Mouse (Mus musculus) lung, adult 2 months (tissue): ENCODE results near the gene Krtap4-7. TPM values are rescaled to one million over a fixed set of nuclear protein-coding genes. Genes with fewer than 3 reads are reported as not detected.
"Not testable (repeated sequence)": the region's sequence is repeated elsewhere in the genome, so short reads cannot be mapped to it uniquely, and the experiment has no call there.

Experiments used
- DNase-seq: peaks from one replicate; pipeline ENCODE4 v3.0.0; 2022
- H3K4me1 ChIP-seq: fragments of 200-500 bp; 2 replicates; pipeline ENCODE4 v1.6.1; 2011; ENCODE audit warnings: low read length; ENCODE audit not compliant: control insufficient read depth, insufficient read depth
- H3K4me3 ChIP-seq: fragments of 200-500 bp; replicated peaks from 2 replicates; pipeline ENCODE3; 2011; ENCODE audit warnings: low read depth, mild to moderate bottlenecking, control low read depth, low read length; ENCODE audit errors: extremely low read depth
- CTCF ChIP-seq: fragments of 200-500 bp; IDR thresholded peaks from 2 replicates; pipeline ENCODE4 v1.5.1; 2011; ENCODE audit warnings: mild to moderate bottlenecking, low read length, control low read depth; ENCODE audit not compliant: insufficient read depth
- POLR2A ChIP-seq: fragments of 200-500 bp; IDR thresholded peaks from 2 replicates; pipeline ENCODE4 v1.6.1; 2011; ENCODE audit warnings: low read depth, mild to moderate bottlenecking, control low read depth, low read length, borderline replicate concordance; ENCODE audit errors: extremely low read depth
- WGBS: fragments of 180-500 bp; shearing (Covaris S2); methylation state at CpG from one replicate; pipeline ENCODE4 v1.1.7; 2018; 5-methylcytosine and 5-hydroxymethylcytosine counted together
- polyA plus RNA-seq: library from polyadenylated mRNA; depleted of rRNA; stranded (reverse); fragments of >200 nt; gene quantifications from 2 replicates; pipeline ENCODE4 v1.2.3, GENCODE M21; 2012; rRNA removed

The Krtap4-7 gene
- polyA plus RNA-seq: not detected in 2 replicates

DNA sequence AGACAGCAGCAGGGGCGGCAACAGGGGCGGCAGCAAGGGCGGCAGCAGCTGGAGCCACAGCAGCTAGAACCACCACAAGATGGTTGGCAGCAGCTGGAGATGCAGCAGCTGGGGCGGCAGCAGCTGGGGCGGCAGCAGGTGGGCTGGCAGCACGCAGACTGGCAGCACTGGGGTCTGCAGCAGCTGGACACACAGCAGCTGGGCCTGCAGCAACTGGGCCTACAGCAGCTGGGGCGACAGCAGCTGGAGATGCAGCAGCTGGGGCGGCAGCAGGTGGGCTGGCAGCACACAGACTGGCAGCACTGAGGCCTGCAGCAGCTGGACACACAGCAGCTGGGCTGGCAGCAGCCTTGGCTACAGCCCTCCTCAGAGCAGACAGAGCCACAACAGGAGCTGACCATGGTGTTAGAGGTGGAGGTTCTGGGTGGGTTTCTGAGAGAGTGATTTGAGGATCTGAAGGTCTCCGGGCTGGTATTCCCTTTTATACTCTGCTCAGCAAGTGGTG, at the start of gene Krtap4-7:
Gene Krtap4-7 (minus strand): TSS at position 455 of the 505 bp plus-strand sequence.
- not testable (repeated sequence) for H3K4me3 ChIP-seq, H3K4me1 ChIP-seq, DNase-seq
- 84% methylated on average over 9 of the region's 9 CpGs for WGBS

GRCm38 (mm10) chr11:99690463-99690862, 46.6 kb upstream of the Krtap4-7 start, which contains the start of gene Gm14190:
Gm14190 (minus strand) TSS chr11:99690740.
- H3K4me1 ChIP-seq: no peaks in the 10 kb centered on the region
- TF ChIP-seq CTCF (no peak), POLR2A (no peak)
- no peak for DNase-seq
- 69% methylated on average over 1 of the region's 1 CpGs for WGBS
- H3K4me3 ChIP-seq: no peak within 1 kb of the TSS

DNA sequence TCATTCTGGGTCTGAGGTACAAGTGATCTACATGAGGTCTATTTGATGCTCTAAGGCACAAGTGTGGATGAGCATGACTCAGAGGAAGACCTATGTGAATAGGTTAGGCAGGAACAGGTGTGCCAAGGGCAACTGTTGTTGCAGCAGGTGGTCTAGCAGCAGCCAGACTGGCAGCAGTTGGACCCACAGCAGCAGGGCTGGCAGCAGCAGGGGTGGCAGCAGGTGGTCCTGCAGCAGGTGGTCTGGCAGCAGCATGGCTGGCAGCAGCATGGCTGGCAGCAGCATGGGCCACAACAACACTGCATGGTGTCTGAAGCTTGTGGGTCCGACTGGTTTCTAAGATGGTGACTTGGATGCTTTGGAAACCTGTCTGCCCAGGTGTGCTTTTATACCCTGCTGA, 41.3 kb upstream of the Krtap4-7 start:
- not testable (repeated sequence) for H3K4me1 ChIP-seq, DNase-seq, H3K4me3 ChIP-seq
- WGBS: 64% methylated on average over 1 of the region's 1 CpGs

- no peaks in the 10 kb centered on the region for H3K4me1 ChIP-seq
- H3K4me3 ChIP-seq: no peak overlapping the region
- 76% methylated on average over 2 of the region's 2 CpGs for WGBS
- TF ChIP-seq POLR2A (no peak), CTCF (no peak)
- no peak for DNase-seq
Measured at GRCm38 (mm10) chr11:99683481-99683880, 39.6 kb upstream of the Krtap4-7 start.

DNA sequence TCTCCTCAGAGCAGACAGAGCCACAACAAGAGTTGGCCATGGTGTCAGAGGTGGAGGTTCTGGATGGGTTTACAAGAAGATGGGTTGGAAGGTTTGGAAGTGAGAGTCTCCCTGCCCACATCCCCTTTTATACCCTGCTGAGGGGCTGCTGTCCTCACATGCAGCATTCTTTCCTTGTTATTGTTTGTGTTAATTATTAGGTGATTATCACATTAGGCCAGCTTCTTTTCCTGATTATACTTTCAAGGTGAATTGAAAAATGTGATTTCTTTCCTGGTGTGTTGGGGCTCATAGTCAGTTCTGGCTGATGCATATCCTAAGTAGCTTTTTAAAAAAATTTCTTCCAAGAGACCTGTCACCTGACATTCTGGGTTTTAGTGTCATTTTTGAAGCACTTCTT, 22.0 kb upstream of the Krtap4-7 start, which contains the start of gene Krtap4-6:
Gene Krtap4-6 (minus strand): TSS at position 101 of the 400 bp plus-strand sequence.
- Histone ChIP-seq H3K4me3 (no peak within 1 kb of the TSS), H3K4me1 (no peaks in the 10 kb centered on the region)
- no peak for DNase-seq
- TF ChIP-seq CTCF: no peak
- no peak for TF ChIP-seq POLR2A

DNA sequence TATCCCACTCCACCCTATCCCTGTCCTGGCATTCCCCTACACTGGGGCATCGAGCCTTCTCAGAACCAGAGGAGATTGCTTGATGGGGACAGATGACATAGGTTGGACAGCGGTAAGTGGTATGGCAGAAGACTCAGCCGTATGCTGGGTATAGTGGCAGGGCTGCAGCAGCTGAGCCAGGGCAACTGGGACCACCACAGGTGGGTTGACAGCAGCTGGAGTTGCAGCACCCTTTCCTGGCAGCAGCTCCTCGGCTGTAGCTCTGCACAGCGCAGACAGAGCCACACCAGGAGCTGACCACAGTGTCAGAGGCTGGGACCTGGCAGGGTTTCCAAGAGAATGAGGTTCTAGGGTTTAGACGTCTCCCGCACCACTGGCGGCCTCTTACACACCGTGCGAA, 18.9 kb upstream of the Krtap4-7 start:
- H3K4me1 ChIP-seq: no peaks in the 10 kb centered on the region
- no peak for DNase-seq
- TF ChIP-seq POLR2A: no peak
- no peak for TF ChIP-seq CTCF
- H3K4me3 ChIP-seq: no peak overlapping the region
- WGBS: 80% methylated on average over 10 of the region's 10 CpGs

GRCm38 (mm10) chr11:99659256-99659655, 15.4 kb upstream of the Krtap4-7 start:
- DNase-seq: no peak
- 74% methylated on average over 4 of the region's 4 CpGs for WGBS
- H3K4me1 ChIP-seq: no peaks in the 10 kb centered on the region
- TF ChIP-seq POLR2A (no peak), CTCF (no peak)
- no peak overlapping the region for H3K4me3 ChIP-seq

- 72% methylated on average over 10 of the region's 10 CpGs for WGBS
- H3K4me1 ChIP-seq, H3K4me3 ChIP-seq, DNase-seq: not testable (repeated sequence)
Measured at GRCm38 (mm10) chr11:99658467-99659010, 14.7 kb upstream of the Krtap4-7 start, which contains the start of gene Gm11563. Gm11563 (minus strand) TSS chr11:99658960.

GRCm38 (mm10) chr11:99657051-99657450, 13.2 kb upstream of the Krtap4-7 start:
- Histone ChIP-seq H3K4me3 (no peak overlapping the region), H3K4me1 (no peaks in the 10 kb centered on the region)
- TF ChIP-seq CTCF: no peak
- no peak for TF ChIP-seq POLR2A
- no peak for DNase-seq
- 47% methylated on average over 5 of the region's 5 CpGs for WGBS

GRCm38 (mm10) chr11:99650136-99650535, 6.2 kb upstream of the Krtap4-7 start, which contains the start of gene Gm11555:
Gm11555 (minus strand) TSS chr11:99650236.
- Histone ChIP-seq H3K4me1 (no peaks in the 10 kb centered on the region), H3K4me3 (no peak within 1 kb of the TSS)
- TF ChIP-seq CTCF (no peak), POLR2A (no peak)
- DNase-seq: no peak
- 68% methylated on average over 2 of the region's 2 CpGs for WGBS

GRCm38 (mm10) chr11:99646444-99646843, 2.6 kb upstream of the Krtap4-7 start:
- no peaks in the 10 kb centered on the region for H3K4me1 ChIP-seq
- no peak for TF ChIP-seq CTCF
- TF ChIP-seq POLR2A: no peak
- H3K4me3 ChIP-seq: no peak overlapping the region
- WGBS: 81% methylated on average over 15 of the region's 15 CpGs
- DNase-seq: no peak
